Mouse (Mus musculus): ENCODE data around the gene Mroh7.

Gene Mroh7

GRCm38 (mm10) chr4:106693841-106694430, 36.8 kb downstream of the Mroh7 start:
- DNase-seq = no peak

GRCm38 (mm10) chr4:106688636-106689296, 42.0 kb downstream of the Mroh7 start:
- no peak for DNase-seq

GRCm38 (mm10) chr4:106680955-106681354, 49.8 kb downstream of the Mroh7 start:
- no peak for DNase-seq

GRCm38 (mm10) chr4:106679152-106679551, 51.6 kb downstream of the Mroh7 start:
- no peak for DNase-seq

GRCm38 (mm10) chr4:106678442-106679118, 52.1 kb downstream of the Mroh7 start, which contains the start of gene Ttc4:
Gene Ttc4 (minus strand): TSS chr4:106678944.
- peak; percentile 95 for DNase-seq

GRCm38 (mm10) chr4:106676749-106677148, 54.0 kb downstream of the Mroh7 start:
- DNase-seq = no peak

GRCm38 (mm10) chr4:106666546-106666945, 64.2 kb downstream of the Mroh7 start:
- no peak for DNase-seq

GRCm38 (mm10) chr4:106665673-106666072, 65.1 kb downstream of the Mroh7 start:
- no peak for DNase-seq

- DNase-seq = no peak
Observed at GRCm38 (mm10) chr4:106665269-106665668, 65.5 kb downstream of the Mroh7 start.

GRCm38 (mm10) chr4:106664697-106665096, 66.0 kb downstream of the Mroh7 start:
- DNase-seq = no peak

- no peak for DNase-seq
Observed at GRCm38 (mm10) chr4:106663956-106664470, 66.7 kb downstream of the Mroh7 start.

- DNase-seq = no peak
Observed at GRCm38 (mm10) chr4:106655681-106656080, 75.0 kb downstream of the Mroh7 start.

GRCm38 (mm10) chr4:106653051-106653450, 77.7 kb downstream of the Mroh7 start:
- no peak for DNase-seq

- no peak for DNase-seq
Observed at GRCm38 (mm10) chr4:106652546-106652945, 78.2 kb downstream of the Mroh7 start.

- DNase-seq = peak; percentile 98
Observed at GRCm38 (mm10) chr4:106650833-106651527, 79.7 kb downstream of the Mroh7 start, which contains the start of gene Pars2. Gene Pars2 (plus strand): TSS chr4:106651069.

- no peak for DNase-seq
Observed at GRCm38 (mm10) chr4:106647137-106647536, 83.6 kb downstream of the Mroh7 start.

GRCm38 (mm10) chr4:106645797-106646196, 84.9 kb downstream of the Mroh7 start:
- DNase-seq = no peak

- no peak for DNase-seq
Observed at GRCm38 (mm10) chr4:106644218-106644610, 86.5 kb downstream of the Mroh7 start.

GRCm38 (mm10) chr4:106643483-106644217, 87.1 kb downstream of the Mroh7 start:
- peak; percentile 35 for DNase-seq

GRCm38 (mm10) chr4:106634086-106634479, 96.6 kb downstream of the Mroh7 start:
- DNase-seq = no peak

GRCm38 (mm10) chr4:106633281-106634085, 97.2 kb downstream of the Mroh7 start:
- peak; percentile 18 for DNase-seq

GRCm38 (mm10) chr4:106632313-106632712, 98.4 kb downstream of the Mroh7 start:
- DNase-seq = peak; percentile 31
